Mouse (Mus musculus): ENCODE results near the gene Prkg1.

- TF ChIP-seq ZNF384 (IDR thresholded peaks at IDR 0.05; ENCODE audit: low read depth, low read length) (no peak), CHD2 (IDR thresholded peaks at IDR 0.05; ENCODE audit: low read depth, low read length) (no peak), MAFK (IDR thresholded peaks at IDR 0.05; ENCODE audit: insufficient read depth, low read depth, low read length) (no peak)
Observed at GRCm38 (mm10) chr19:31710336-31710735, 54.5 kb downstream of the Prkg1 start.

Measured in ES-E14 (cell line).